Mouse (Mus musculus) megakaryocyte, embryonic 14.5 days (primary cell): ENCODE data around the gene Gm15114. TPM values are rescaled to one million over a fixed set of nuclear protein-coding genes. Genes with fewer than 3 reads are reported as not detected.
"Not testable (repeated sequence)": the region's sequence is repeated elsewhere in the genome, so short reads cannot be mapped to it uniquely, and the experiment has no call there.

ENCODE experiments used
- H3K27me3 ChIP-seq: replicated peaks from 2 replicates; pipeline ENCODE3; 2012; ENCODE audit warnings: inconsistent platforms
- H3K36me3 ChIP-seq: replicated peaks from 2 replicates; pipeline ENCODE3; 2012; ENCODE audit warnings: low read length, inconsistent platforms, mixed read lengths
- H3K4me1 ChIP-seq: 2 replicates; pipeline ENCODE4 v1.6.1; 2012; ENCODE audit warnings: inconsistent platforms
- H3K4me3 ChIP-seq: replicated peaks from 2 replicates; pipeline ENCODE3; 2012; ENCODE audit warnings: moderate library complexity, mild to moderate bottlenecking, inconsistent platforms
- H3K9me3 ChIP-seq: 2 replicates; pipeline ENCODE4 v1.6.1; 2012; ENCODE audit warnings: inconsistent platforms
- polyA plus RNA-seq: library from polyadenylated mRNA; stranded (reverse); fragments of >175 nt; gene quantifications from 2 replicates; pipeline ENCODE4 v1.2.3, GENCODE M21; 2012; ENCODE audit warnings: low replicate concordance; ENCODE audit not compliant: insufficient read depth

Gm15114 gene
- not detected in 2 replicates for polyA plus RNA-seq

GRCm38 (mm10) chrX:148488649-148489048 is at the start of gene Gm15114:
Gene Gm15114, plus strand, starts transcription at chrX:148488949.
- H3K4me1 ChIP-seq, H3K27me3 ChIP-seq, H3K36me3 ChIP-seq, H3K9me3 ChIP-seq, H3K4me3 ChIP-seq: not testable (repeated sequence)

Other genes with a start within 250 kb of the Gm15114 start
- not detected in 2 replicates for gene Gm8334, start 126.2 kb downstream of the Gm15114 start, polyA plus RNA-seq
- gene Gm15127, start 174.6 kb downstream of the Gm15114 start, polyA plus RNA-seq, result not detected in 2 replicates